Mouse (Mus musculus) forebrain, embryonic 12.5 days (tissue): ENCODE measurements at regions not wholly inside any gene's neighbourhood (a gene's known extent, or its start where the extent isn't known, plus 50 kb on each side); places are given as distances from the start of the nearest gene placed in this dataset.

ENCODE experiments used
- ATAC-seq: fragments of 200-750 bp; cut with Nextera tagmentation; 2 replicates; pipeline ENCODE4 v1.8.0; 2017; ENCODE audit warnings: moderate TSS enrichment; ENCODE audit not compliant: low FRiP score
- H3K27ac ChIP-seq: fragments of 300-500 bp; sonication (generic); 2 replicates; pipeline ENCODE4 v1.5.1; 2016; ENCODE audit warnings: mild to moderate bottlenecking
- H3K27me3 ChIP-seq: fragments of 300-500 bp; sonication (generic); 2 replicates; pipeline ENCODE4 v1.6.1; 2016; ENCODE audit warnings: mild to moderate bottlenecking
- H3K36me3 ChIP-seq: fragments of 300-500 bp; sonication (generic); replicated peaks from 2 replicates; pipeline ENCODE4 v1.6.1; 2016; ENCODE audit warnings: mild to moderate bottlenecking
- H3K4me1 ChIP-seq: fragments of 300-500 bp; sonication (generic); 2 replicates; pipeline ENCODE4 v1.6.1; 2016
- H3K4me2 ChIP-seq: fragments of 300-500 bp; sonication (generic); 2 replicates; pipeline ENCODE4 v1.6.1; 2016; ENCODE audit warnings: mild to moderate bottlenecking, moderate library complexity
- H3K4me3 ChIP-seq: fragments of 300-500 bp; sonication (generic); replicated peaks from 2 replicates; pipeline ENCODE4 v1.5.1; 2016; ENCODE audit warnings: mild to moderate bottlenecking
- H3K9ac ChIP-seq: fragments of 300-500 bp; sonication (generic); 2 replicates; pipeline ENCODE4 v1.6.1; 2016; ENCODE audit warnings: mild to moderate bottlenecking
- H3K9me3 ChIP-seq: fragments of 300-500 bp; sonication (generic); 2 replicates; pipeline ENCODE4 v1.6.1; 2016
- WGBS: fragments of 180-500 bp; shearing (Covaris S2); methylation state at CpG from one replicate; pipeline ENCODE4 v1.1.7; 2016; 5-methylcytosine and 5-hydroxymethylcytosine counted together

DNA sequence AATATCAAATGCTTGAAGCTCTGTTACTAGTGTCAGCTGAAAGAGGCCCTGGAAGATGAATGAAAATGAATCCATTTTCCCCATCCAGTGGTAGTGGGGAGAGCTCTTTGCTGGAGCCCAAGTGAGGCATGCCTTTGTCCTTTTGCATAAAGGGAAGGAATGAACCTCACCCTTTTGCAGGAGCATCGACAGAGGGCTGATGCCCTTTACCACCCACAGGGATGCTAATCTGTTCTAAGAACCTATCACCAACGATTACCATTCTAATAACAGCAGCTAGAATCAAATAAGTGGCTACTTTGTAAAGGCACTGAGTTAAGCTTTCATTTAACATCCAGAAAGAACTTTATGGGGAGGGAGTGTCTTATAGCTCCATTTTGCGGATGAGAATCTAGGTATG is 184.9 kb upstream of the Nlrp1b start:
- peak overlapping the region; percentile 78 for H3K27ac ChIP-seq
- ATAC-seq = peak; percentile 27; the same call in 1 of the 2 replicates
- no peaks in the 10 kb centered on the region for H3K9me3 ChIP-seq
- no peaks in the 10 kb centered on the region for H3K36me3 ChIP-seq
- no peak overlapping the region for H3K4me2 ChIP-seq
- no peaks in the 10 kb centered on the region for H3K27me3 ChIP-seq
- H3K4me1 ChIP-seq = peaks cover 18% of the 10 kb centered on the region
- 17% methylated on average over 3 of the region's 3 CpGs for WGBS
- no peak overlapping the region for H3K9ac ChIP-seq
- H3K4me3 ChIP-seq = no peak overlapping the region

DNA sequence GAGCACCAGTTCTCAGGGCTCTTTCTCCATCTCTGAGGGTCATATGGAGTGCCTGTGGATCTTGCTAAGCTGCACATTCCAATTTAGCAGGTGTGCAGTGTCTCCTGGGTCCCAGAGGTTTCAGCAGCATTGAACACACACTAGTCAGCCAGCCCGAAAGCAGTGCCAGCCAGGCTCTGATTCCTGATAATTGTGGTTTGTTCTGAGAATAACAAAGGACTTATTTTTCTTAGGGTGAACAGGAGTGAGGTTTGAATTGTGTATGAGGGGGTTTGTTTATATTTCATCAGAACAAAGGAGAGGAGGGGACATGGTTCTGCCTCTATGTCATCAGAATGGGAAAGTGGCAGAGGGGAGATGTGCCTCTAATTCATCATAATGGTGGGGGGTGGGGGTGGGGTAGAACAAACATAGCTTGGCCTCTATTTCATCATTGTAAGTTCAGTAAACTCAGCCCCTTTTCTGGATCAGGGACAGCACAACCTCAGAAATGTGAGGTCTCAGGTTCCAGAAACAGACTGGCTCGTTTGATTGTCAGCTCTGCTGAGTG is 191.8 kb upstream of the Nlrp1b start:
- H3K4me1 ChIP-seq = peaks cover 5% of the 10 kb centered on the region; the same call in 1 of the 2 replicates
- 39% methylated on average over 2 of the region's 2 CpGs for WGBS
- no peak overlapping the region for H3K27ac ChIP-seq
- no peak for ATAC-seq
- H3K9me3 ChIP-seq = no peaks in the 10 kb centered on the region
- no peak overlapping the region for H3K4me3 ChIP-seq
- H3K9ac ChIP-seq = no peak overlapping the region
- H3K36me3 ChIP-seq = no peaks in the 10 kb centered on the region
- no peaks in the 10 kb centered on the region for H3K27me3 ChIP-seq
- H3K4me2 ChIP-seq = no peak overlapping the region

DNA sequence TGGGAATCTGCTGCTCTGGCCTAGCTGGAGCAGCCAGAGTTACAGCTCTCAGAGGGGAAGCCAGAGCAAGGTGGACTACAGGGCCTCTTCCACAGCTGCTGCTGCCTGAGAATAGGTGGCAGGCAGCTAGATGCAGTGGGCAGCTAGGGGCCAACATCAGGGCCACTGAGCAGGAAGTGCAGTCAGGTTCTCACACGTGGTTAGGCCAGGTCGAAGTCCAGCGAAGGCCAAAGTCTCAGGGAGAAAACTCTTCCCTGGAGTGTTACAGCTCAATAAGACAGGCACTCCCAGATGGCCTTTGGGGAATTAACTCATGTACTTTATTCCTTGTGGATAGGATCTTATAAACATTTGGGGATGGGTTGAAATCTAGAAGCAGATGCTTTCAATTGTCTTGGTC is 192.7 kb upstream of the Nlrp1b start:
- no peaks in the 10 kb centered on the region for H3K36me3 ChIP-seq
- H3K27ac ChIP-seq = no peak overlapping the region
- WGBS = 75% methylated on average over 3 of the region's 3 CpGs
- H3K27me3 ChIP-seq = no peaks in the 10 kb centered on the region
- H3K9me3 ChIP-seq = no peaks in the 10 kb centered on the region
- H3K9ac ChIP-seq = no peak overlapping the region
- H3K4me1 ChIP-seq = peaks cover 5% of the 10 kb centered on the region; the same call in 1 of the 2 replicates
- no peak overlapping the region for H3K4me2 ChIP-seq
- ATAC-seq = no peak
- no peak overlapping the region for H3K4me3 ChIP-seq

DNA sequence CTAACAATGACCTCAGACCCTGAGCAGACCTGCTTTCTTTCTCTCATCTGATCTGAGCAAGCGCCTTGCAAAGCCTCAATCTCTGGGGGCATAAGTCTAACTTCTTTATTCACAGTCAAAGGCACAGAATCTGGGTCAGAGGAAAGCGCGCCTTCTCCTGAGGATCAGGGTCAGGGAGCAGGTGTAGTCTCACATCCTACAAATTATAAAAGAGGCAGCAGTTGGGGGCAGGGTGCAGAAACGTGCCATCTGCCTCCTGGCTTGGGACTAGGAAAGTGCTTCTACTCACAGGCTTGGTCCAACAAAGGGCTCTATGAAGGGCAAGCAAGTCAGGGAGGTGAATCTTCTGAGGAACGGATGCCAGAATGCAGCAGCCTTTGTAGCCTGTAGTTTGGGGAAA is 194.3 kb upstream of the Nlrp1b start:
- H3K4me3 ChIP-seq = no peak overlapping the region
- no peak overlapping the region for H3K27ac ChIP-seq
- WGBS = 77% methylated on average over 5 of the region's 5 CpGs
- H3K4me2 ChIP-seq = no peak overlapping the region
- H3K9ac ChIP-seq = no peak overlapping the region
- peaks cover 8% of the 10 kb centered on the region; the same call in 1 of the 2 replicates for H3K4me1 ChIP-seq
- ATAC-seq = no peak
- no peaks in the 10 kb centered on the region for H3K9me3 ChIP-seq
- no peaks in the 10 kb centered on the region for H3K36me3 ChIP-seq
- H3K27me3 ChIP-seq = no peaks in the 10 kb centered on the region

DNA sequence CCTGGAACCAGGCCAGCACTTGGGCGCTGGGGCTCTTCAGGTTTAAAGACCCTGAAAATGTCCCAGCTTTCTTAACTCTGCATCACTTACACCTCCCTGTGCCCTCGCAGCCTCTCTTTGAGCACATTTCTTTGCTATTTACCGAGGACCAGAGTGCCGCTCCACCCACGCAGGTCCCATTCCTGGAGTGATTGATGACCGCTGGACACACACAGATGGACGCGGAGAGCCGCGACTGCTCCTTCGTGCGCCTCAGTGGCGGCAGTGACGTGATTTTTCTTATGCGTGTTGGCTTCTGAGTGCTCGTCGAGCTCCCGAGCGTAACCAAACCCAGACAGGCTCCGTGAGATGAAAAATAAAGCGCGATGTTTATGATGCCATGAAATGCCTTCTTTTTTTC is 199.2 kb upstream of the Nlrp1b start:
- no peaks in the 10 kb centered on the region for H3K9me3 ChIP-seq
- no peak overlapping the region for H3K9ac ChIP-seq
- ATAC-seq = no peak
- H3K27ac ChIP-seq = no peak overlapping the region
- peaks cover 14% of the 10 kb centered on the region for H3K4me1 ChIP-seq
- no peak overlapping the region for H3K4me2 ChIP-seq
- no peaks in the 10 kb centered on the region for H3K36me3 ChIP-seq
- no peaks in the 10 kb centered on the region for H3K27me3 ChIP-seq
- no peak overlapping the region for H3K4me3 ChIP-seq
- WGBS = 89% methylated on average over 22 of the region's 22 CpGs

DNA sequence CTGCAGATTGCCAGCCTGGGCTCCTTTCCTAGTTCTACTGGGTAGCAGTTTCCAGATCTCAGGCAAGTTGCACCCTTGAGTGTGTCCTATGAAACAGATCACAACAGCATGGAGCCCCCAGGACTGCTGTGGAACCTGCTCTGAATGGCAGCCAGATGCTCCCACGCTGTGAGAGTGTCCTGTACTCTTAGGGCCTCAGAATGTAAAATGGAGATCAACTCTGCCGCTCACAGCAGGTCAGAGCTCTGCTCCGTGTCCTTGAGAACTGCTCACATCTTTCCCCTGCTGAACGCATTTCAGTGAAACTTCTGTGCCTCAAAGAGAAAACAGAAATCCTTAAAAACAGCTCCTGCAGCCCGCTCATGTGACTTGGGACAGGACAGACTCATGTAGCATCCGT is 203.7 kb upstream of the Nlrp1b start:
- H3K27me3 ChIP-seq = no peaks in the 10 kb centered on the region
- H3K4me3 ChIP-seq = no peak overlapping the region
- H3K4me1 ChIP-seq = peaks cover 37% of the 10 kb centered on the region
- 0 out of 2 replicates have a peak overlapping the region, but pooled peaks have one; percentile 13 for H3K27ac ChIP-seq
- H3K36me3 ChIP-seq = no peaks in the 10 kb centered on the region
- no peak overlapping the region for H3K9ac ChIP-seq
- 44% methylated on average over 6 of the region's 6 CpGs for WGBS
- ATAC-seq = no peak
- H3K9me3 ChIP-seq = 0 out of 2 replicates have a peak, but pooled peaks cover 3% of the 10 kb centered on the region
- H3K4me2 ChIP-seq = no peak overlapping the region

DNA sequence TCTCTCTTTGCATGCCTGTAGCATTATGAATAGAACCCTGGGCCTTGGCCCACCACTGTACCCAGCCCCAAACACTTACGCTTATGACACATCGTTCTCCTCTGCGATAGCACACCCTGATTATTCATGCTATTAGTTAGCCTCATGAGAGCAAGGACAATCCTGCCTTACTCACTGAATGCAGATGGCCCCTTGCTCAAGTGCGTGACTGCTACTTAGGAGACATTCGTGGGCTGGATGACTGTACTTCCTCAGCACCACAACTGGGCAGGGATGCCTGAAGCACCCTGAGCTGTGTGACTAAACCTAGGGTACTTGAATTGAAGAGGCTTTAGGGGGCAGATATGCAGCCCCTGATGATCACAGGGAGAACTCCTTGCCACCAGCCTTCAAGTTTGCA is 204.4 kb upstream of the Nlrp1b start:
- Histone ChIP-seq H3K9me3 (0 out of 2 replicates have a peak, but pooled peaks cover 3% of the 10 kb centered on the region), H3K27me3 (no peaks in the 10 kb centered on the region), H3K4me1 (peaks cover 40% of the 10 kb centered on the region), H3K9ac (no peak overlapping the region), H3K36me3 (no peaks in the 10 kb centered on the region), H3K4me2 (no peak overlapping the region), H3K4me3 (no peak overlapping the region), H3K27ac (peak overlapping the region; percentile 19; the same call in 1 of the 2 replicates)
- WGBS = 56% methylated on average over 5 of the region's 5 CpGs
- ATAC-seq = no peak

DNA sequence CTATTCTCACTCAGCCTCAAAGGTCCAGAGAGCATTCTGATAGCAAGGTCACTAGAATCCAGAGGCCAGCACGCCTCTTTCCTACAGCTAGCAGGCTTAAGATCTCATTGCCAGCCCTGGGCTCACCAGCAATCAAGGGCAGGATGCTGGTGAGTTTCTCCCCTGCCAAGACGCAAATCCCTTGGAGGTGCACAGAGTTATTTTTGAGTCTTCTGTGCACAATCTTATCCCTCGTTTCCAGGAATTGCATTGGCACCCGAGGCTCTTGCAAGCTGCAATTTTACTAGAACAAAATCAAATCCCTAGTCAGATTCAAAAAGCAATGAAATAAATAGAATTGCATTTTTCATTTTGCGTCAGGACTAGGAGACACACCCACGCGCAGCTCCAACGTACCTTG is 205.2 kb upstream of the Nlrp1b start:
- Histone ChIP-seq H3K4me2 (no peak overlapping the region), H3K9ac (no peak overlapping the region), H3K9me3 (0 out of 2 replicates have a peak, but pooled peaks cover 3% of the 10 kb centered on the region), H3K36me3 (no peaks in the 10 kb centered on the region), H3K4me3 (no peak overlapping the region), H3K4me1 (peaks cover 49% of the 10 kb centered on the region), H3K27me3 (no peaks in the 10 kb centered on the region), H3K27ac (0 out of 2 replicates have a peak overlapping the region, but pooled peaks have one; percentile 1)
- ATAC-seq = no peak
- 58% methylated on average over 8 of the region's 8 CpGs for WGBS

DNA sequence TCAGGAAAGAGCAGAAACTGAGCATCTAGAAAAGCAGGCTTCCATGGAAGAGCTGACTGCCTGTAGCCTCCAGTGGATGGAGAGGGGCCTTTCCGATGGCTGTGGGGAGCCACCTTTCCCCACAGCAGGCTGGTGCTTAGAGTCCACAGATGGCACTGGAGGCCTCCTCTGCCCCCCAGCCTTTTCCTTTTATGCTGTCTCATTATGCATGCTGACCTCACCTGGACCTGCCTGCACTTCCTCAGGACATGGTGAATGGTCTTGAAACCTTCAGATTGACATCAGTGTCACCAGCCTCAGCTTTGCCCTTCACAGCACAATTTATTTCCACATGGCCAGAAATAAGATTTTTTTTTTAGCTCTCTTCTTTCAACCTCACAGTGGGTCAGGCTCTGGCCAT is 205.8 kb upstream of the Nlrp1b start:
- peaks cover 55% of the 10 kb centered on the region for H3K4me1 ChIP-seq
- H3K36me3 ChIP-seq = no peaks in the 10 kb centered on the region
- H3K9ac ChIP-seq = no peak overlapping the region
- H3K4me3 ChIP-seq = no peak overlapping the region
- H3K9me3 ChIP-seq = 0 out of 2 replicates have a peak, but pooled peaks cover 3% of the 10 kb centered on the region
- ATAC-seq = no peak
- H3K27ac ChIP-seq = peak overlapping the region; percentile 46
- WGBS = 67% methylated on average over 1 of the region's 1 CpGs
- H3K4me2 ChIP-seq = no peak overlapping the region
- H3K27me3 ChIP-seq = no peaks in the 10 kb centered on the region

DNA sequence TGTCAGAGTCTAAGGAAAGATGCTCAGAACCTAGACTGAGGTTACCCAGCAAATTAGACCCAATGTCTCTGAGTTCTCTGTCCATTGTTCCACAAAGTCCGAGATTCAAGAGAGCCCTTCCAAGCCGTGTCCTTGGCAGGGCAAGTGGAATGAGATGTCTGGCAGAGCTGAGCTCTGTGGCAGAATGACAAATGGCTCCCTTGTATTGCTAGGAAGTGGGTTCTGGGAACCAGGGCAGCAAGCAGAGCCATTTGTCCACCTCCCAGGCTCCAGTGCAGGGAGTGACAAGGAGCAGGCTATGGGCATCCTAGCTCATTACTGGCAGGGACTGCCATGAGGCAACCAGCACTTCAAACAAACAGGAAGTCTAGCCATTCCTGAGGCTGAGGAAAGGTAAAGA is 206.3 kb upstream of the Nlrp1b start:
- 0 out of 2 replicates have a peak, but pooled peaks cover 3% of the 10 kb centered on the region for H3K9me3 ChIP-seq
- H3K9ac ChIP-seq = no peak overlapping the region
- no peak overlapping the region for H3K4me2 ChIP-seq
- H3K27me3 ChIP-seq = no peaks in the 10 kb centered on the region
- H3K27ac ChIP-seq = peak overlapping the region; percentile 46
- no peak overlapping the region for H3K4me3 ChIP-seq
- WGBS = 58% methylated on average over 2 of the region's 2 CpGs
- H3K4me1 ChIP-seq = peaks cover 55% of the 10 kb centered on the region
- no peaks in the 10 kb centered on the region for H3K36me3 ChIP-seq
- ATAC-seq = no peak

DNA sequence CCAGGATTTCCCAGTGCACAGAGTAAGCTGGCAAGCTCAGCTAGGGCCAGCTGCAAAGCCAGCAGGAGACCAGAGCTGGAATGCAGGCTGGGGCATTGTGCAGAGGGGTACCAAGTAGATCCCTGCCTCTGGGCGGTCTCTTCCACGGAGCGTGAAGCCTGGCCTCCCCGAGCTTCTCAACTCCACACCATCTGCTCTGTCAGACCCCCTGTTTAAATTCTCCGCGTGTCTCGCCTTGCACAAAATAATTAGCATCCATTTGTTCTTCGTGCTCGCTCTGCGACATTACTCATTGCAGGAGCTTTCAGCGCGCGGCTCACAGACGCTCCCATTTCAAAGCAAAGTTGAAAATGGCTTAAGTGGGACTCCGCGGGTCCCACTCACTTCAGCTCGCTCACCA is 209.3 kb upstream of the Nlrp1b start:
- WGBS = 3% methylated on average over 17 of the region's 17 CpGs
- ATAC-seq = peak; percentile 93
- Histone ChIP-seq H3K36me3 (no peaks in the 10 kb centered on the region), H3K4me2 (peak overlapping the region; percentile 37), H3K9ac (no peak overlapping the region), H3K27ac (peak overlapping the region; percentile 92), H3K4me3 (peak overlapping the region; percentile 9; the same call in 1 of the 2 replicates), H3K9me3 (0 out of 2 replicates have a peak, but pooled peaks cover 3% of the 10 kb centered on the region), H3K4me1 (peaks cover 48% of the 10 kb centered on the region), H3K27me3 (no peaks in the 10 kb centered on the region)

DNA sequence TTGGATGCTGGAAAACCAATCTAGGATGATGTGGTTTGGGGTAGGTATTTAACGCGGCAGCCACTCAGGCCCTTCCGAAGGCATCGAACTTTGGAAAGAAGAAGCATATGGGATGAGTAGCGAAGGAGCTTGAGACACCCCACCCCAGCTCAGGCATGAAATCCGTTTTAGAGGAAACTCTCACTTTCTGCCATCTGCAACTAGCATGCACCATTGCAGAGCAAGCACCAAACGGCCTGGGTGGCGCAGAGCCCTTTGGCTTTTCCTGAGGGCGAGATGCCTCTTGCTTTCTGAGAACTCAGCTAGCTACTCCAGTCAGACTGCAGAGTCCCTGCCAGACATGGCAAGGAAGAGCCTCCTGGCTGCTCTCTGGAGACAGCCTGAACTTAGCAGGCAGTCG is 209.9 kb upstream of the Nlrp1b start:
- Histone ChIP-seq H3K4me2 (peak overlapping the region; percentile 37), H3K36me3 (no peaks in the 10 kb centered on the region), H3K9me3 (0 out of 2 replicates have a peak, but pooled peaks cover 3% of the 10 kb centered on the region), H3K27me3 (no peaks in the 10 kb centered on the region), H3K27ac (peak overlapping the region; percentile 92), H3K9ac (no peak overlapping the region), H3K4me3 (peak overlapping the region; percentile 9; the same call in 1 of the 2 replicates), H3K4me1 (peaks cover 43% of the 10 kb centered on the region)
- 47% methylated on average over 10 of the region's 10 CpGs for WGBS
- ATAC-seq = no peak

DNA sequence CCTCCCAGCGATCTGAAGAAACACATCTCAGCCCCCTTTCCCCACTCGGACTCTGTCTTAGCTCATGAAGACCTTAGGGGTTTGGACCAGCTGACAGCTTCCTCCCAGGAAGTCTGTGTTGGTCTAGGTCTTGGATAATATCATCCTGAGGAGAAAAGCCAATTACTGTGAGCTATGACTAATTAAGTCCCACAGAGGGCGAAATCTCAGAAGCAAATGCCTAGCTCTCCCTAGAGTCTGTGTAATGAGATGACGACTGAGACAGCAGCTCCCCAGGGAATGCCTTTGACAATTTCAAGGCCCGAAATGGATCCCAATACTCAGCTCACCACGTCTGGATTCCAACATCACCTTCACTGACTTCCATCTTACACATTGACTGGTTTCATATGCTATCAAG is 213.5 kb upstream of the Nlrp1b start:
- Histone ChIP-seq H3K4me3 (no peak overlapping the region), H3K9me3 (no peaks in the 10 kb centered on the region), H3K27ac (no peak overlapping the region), H3K4me2 (no peak overlapping the region), H3K9ac (no peak overlapping the region), H3K4me1 (peaks cover 43% of the 10 kb centered on the region), H3K27me3 (no peaks in the 10 kb centered on the region), H3K36me3 (no peaks in the 10 kb centered on the region)
- WGBS = 34% methylated on average over 6 of the region's 6 CpGs
- ATAC-seq = no peak
